Mouse (Mus musculus) left cerebral cortex, adult 2 months (tissue): ENCODE results near the gene Timm13. TPM values are rescaled to one million over a fixed set of nuclear protein-coding genes. Genes with fewer than 3 reads are reported as not detected.

ENCODE experiments used
- DNase-seq, 2 experiments: peaks; one replicate each; pipeline ENCODE4 v3.0.0; 2021 to 2022; ENCODE audit warnings: low spot score in 2 of 2, mixed read lengths in 1 of 2; ENCODE audit errors: extremely low spot score in 1 of 2
- H3K27ac ChIP-seq: fragments of 200-600 bp; 2 replicates; pipeline ENCODE4 v1.8.1; 2022
- H3K4me3 ChIP-seq: fragments of 200-600 bp; 2 replicates; pipeline ENCODE4 v1.8.1; 2022
- CTCF ChIP-seq: fragments of 200-600 bp; IDR thresholded peaks from 2 replicates; pipeline ENCODE4 v1.8.1; 2022; ENCODE audit warnings: antibody characterized with exemption, mild to moderate bottlenecking, moderate library complexity
- intact Hi-C: fragments of 180-260 bp; cut with DNase I; formaldehyde crosslinking; loops from one replicate; pipeline ENCODE4 v1.15.1; 2025
- total RNA-seq, 2 experiments: library from RNA; stranded (reverse); gene quantifications; 2 replicates each; pipeline ENCODE4 v1.2.3; 2021

The Timm13 gene
- total RNA-seq, 2 experiments from 2014 or later, result 136 to 138 TPM

GRCm38 (mm10) chr10:80876028-80876427, 24.7 kb downstream of the Timm13 start:
- H3K4me3 ChIP-seq, result no peak overlapping the region
- no peak overlapping the region for H3K27ac ChIP-seq
- DNase-seq, result peak; percentile 52
- intact Hi-C loops, result loop anchor here (5.0 kb wide), 1 partner anchor 69 kb away; the partner anchor contains the start of gene Amh
- peak; percentile 92 for TF ChIP-seq CTCF

DNA sequence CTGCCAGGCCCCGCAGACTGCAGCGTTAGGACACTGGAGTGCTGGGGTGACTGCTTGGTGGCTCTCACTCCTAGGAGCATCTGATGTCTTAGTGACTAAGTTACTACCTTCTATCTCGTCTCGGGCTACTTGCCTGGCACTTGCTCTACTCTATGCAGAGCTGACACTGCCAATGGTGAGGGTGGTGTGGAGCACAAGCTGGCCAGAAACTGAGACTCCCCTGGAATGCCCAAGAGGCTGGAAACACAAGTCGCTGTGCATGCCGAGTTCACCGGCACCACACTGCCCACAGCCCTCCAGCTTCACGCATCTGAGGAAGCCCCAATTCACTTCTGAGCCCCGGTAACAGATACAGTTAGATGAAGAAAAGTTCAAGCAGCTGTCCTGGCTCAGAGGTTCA, 26.7 kb downstream of the Timm13 start:
- no peak overlapping the region for H3K4me3 ChIP-seq
- intact Hi-C loops, result no loop called here
- TF ChIP-seq CTCF, result no peak
- DNase-seq, result no peak
- no peak overlapping the region for H3K27ac ChIP-seq

DNA sequence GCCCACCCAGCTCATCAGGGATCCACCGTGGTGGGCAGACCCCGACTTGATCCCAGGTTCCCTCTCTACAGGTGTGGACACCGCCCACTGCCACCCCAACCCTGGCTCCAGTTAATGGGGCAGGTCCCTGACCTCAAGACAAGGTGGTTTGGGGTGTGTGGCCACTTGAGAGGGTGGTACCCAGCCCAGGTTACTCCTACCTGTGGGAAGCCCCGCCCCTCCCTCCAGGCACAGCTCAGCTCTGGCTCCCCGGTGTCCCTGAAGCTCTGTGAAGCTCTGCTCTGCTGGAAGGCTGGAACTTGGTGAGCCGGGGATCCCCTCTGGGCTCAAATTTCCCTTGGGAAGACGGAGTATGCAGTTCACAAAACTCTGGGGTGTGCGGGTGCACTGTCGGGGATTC, 29.2 kb downstream of the Timm13 start, which contains the start of gene Tmprss9:
Gene Tmprss9 (plus strand): TSS at position 268 of the 400 bp plus-strand sequence.
- H3K27ac ChIP-seq, result no peak within 1 kb of the TSS
- intact Hi-C loops, result no loop called here
- DNase-seq, result no peak
- TF ChIP-seq CTCF, result no peak
- no peak within 1 kb of the TSS for H3K4me3 ChIP-seq

DNA sequence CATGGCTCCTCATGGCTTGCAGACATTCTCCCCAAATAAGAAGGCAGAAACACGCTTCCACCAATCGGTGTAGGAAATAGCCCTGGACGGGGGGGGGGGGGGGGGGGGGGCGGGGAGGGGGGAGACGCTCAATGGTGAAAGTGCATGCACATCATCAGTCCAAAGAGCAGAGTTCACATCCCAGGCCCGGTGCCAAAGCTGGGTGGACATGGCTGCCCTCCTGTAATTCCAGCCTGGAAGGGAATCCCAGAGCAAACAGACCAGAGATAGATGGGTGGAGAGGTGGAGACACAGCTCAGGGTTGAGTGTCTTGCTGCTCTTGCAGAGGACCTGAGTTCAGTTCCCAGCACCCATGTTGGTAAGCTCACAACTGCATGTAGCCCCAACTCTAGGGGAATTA, 29.8 kb downstream of the Timm13 start:
- intact Hi-C loops, result no loop called here
- TF ChIP-seq CTCF, result no peak
- DNase-seq, result no peak

GRCm38 (mm10) chr10:80864446-80864845, 36.3 kb downstream of the Timm13 start:
- Histone ChIP-seq H3K4me3 (no peak overlapping the region), H3K27ac (no peak overlapping the region)
- no peak for TF ChIP-seq CTCF
- intact Hi-C loops, result no loop called here
- DNase-seq, result no peak

More for the DNA sequence above, 29.8 kb downstream of the Timm13 start:
- H3K27ac ChIP-seq, result no peak overlapping the region
- H3K4me3 ChIP-seq, result no peak overlapping the region

- intact Hi-C loops, result no loop called here
- no peak overlapping the region for H3K4me3 ChIP-seq
- H3K27ac ChIP-seq, result no peak overlapping the region
- no peak for TF ChIP-seq CTCF
- DNase-seq, result no peak
Measured at GRCm38 (mm10) chr10:80862305-80862704, 38.5 kb downstream of the Timm13 start.

DNA sequence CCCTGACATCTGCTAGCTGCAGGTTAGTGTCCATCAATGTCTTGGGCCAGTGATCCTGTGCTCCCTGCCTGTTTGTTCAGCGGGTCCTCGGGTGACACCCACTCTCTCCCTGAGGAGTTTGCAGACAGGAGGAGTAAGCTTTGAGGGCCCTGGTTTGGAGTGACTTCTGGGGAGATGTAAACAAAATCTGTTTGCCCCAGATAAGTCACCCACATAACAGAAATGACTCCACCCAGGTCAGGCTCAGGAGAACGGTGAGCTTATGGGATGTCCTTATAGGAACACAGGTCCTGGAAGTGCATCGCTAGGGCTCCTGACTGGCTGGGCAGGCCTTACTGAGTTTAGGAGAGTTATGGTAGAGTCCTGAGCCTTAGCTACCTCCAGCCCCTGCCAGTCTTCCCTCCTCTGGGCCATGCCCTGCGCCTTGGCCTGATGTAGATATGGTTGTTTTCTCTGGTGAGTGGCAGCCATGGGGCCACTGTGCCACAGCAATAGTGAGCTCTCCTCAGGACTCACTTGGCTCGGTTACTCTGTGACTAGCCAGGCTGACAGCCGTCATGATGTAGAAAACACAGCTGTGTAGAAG, 42.3 kb downstream of the Timm13 start:
- intact Hi-C loops, result no loop called here
- H3K27ac ChIP-seq, result peak overlapping the region; percentile 66
- TF ChIP-seq CTCF, result no peak
- DNase-seq, result no peak
- no peak overlapping the region for H3K4me3 ChIP-seq

- peak overlapping the region; percentile 66 for H3K27ac ChIP-seq
Measured at GRCm38 (mm10) chr10:80857848-80858247, 42.9 kb downstream of the Timm13 start.

DNA sequence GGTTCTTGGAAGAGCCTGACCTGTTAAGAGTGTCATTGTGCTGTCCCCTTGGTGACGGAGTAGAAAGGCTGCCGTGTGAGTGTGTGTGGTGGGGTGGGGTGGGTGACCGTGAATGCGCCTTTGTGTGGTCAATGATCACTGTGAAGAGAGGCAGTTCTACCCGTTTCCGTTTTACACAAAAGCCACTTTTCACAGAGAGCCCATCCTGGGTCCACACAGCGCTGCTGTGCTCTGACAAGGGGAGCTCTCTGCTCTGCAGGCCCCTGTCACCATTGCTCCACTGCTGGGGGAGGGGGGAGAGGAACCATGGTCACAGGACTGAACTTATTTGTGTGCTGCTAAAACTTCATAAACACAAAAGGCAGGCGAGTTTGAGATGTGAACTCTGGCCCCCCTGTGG, 43.4 kb downstream of the Timm13 start:
- intact Hi-C loops, result no loop called here
- DNase-seq, result peak in 1 of 2 experiments; percentile 30
- Histone ChIP-seq H3K27ac (peak overlapping the region; percentile 66), H3K4me3 (no peak overlapping the region)
- no peak for TF ChIP-seq CTCF

More at GRCm38 (mm10) chr10:80857848-80858247, 42.9 kb downstream of the Timm13 start:
- intact Hi-C loops, result no loop called here
- no peak for DNase-seq
- no peak overlapping the region for H3K4me3 ChIP-seq
- TF ChIP-seq CTCF, result no peak

GRCm38 (mm10) chr10:80856908-80857307, 43.9 kb downstream of the Timm13 start:
- intact Hi-C loops, result no loop called here
- no peak for DNase-seq
- Histone ChIP-seq H3K4me3 (0 out of 2 replicates have a peak overlapping the region, but pooled peaks have one; percentile 6), H3K27ac (peak overlapping the region; percentile 37; the same call in 1 of the 2 replicates)
- TF ChIP-seq CTCF, result no peak

DNA sequence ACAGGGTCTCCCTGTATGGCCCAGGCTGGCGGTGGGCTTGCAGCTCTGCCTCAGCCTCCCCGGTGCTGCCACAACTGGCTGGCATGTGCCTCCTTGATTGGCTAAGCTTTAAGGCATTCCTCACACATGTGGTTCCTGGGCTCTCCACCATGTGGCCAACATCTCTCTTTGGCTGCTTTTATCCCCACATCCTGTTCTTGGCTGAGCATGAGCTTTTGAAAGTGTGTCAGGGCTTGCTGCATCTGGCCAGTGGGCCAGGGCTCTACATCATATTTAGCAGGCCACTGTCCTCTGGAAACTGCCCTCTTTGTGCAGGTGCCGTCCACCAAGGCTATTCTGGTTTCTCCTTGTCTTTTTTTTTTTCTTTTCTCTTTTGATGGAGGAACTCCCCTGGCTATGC, 44.5 kb downstream of the Timm13 start:
- TF ChIP-seq CTCF, result peak; percentile 16; the same call in 1 of the 2 replicates
- no peak for DNase-seq
- peak overlapping the region; percentile 82; the same call in 1 of the 2 replicates for H3K27ac ChIP-seq
- peak overlapping the region; percentile 98 for H3K4me3 ChIP-seq
- intact Hi-C loops, result no loop called here

GRCm38 (mm10) chr10:80855749-80856073, 45.1 kb downstream of the Timm13 start:
- peak overlapping the region; percentile 98 for H3K4me3 ChIP-seq
- intact Hi-C loops, result loop anchor here (1.0 kb wide), 1 partner anchor 29 kb away; the partner anchor contains the start of gene Oaz1
- peak overlapping the region; percentile 82 for H3K27ac ChIP-seq
- no peak for TF ChIP-seq CTCF
- DNase-seq, result no peak
